Mouse (Mus musculus): ENCODE results near the gene Vwa8. TPM values are rescaled to one million over a fixed set of nuclear protein-coding genes. Genes with fewer than 3 reads are reported as not detected.
"Not testable (repeated sequence)": the region's sequence is repeated elsewhere in the genome, so short reads cannot be mapped to it uniquely, and the experiment has no call there.

The Vwa8 gene
- polyA plus RNA-seq, 1 experiment = 75.9 TPM

- peaks cover 8% of the 10 kb centered on the region for H3K4me1 ChIP-seq (ENCODE audit: control insufficient read depth, insufficient read depth, low read length)
- no peak overlapping the region for H3K27ac ChIP-seq (ENCODE audit: insufficient read depth, low read depth, low read length)
- WGBS = 78% methylated on average over 2 of the region's 2 CpGs
- H3K4me3 ChIP-seq (ENCODE audit: insufficient read depth, low read depth, low read length) = no peak overlapping the region
- no peak for TF ChIP-seq CTCF (IDR thresholded peaks at IDR 0.05; ENCODE audit: insufficient read depth, low read depth, low read length)
- no peak for TF ChIP-seq POLR2A (IDR thresholded peaks at IDR 0.05; ENCODE audit: insufficient read depth, low read depth, low read length)
These were observed 28.3 kb downstream of the Vwa8 start for GRCm38 (mm10) chr14:78877176-78877575.

GRCm38 (mm10) chr14:78878402-78879045 is 29.7 kb downstream of the Vwa8 start:
- no peak overlapping the region for H3K27ac ChIP-seq (ENCODE audit: insufficient read depth, low read depth, low read length)
- H3K4me3 ChIP-seq (ENCODE audit: insufficient read depth, low read depth, low read length) = no peak overlapping the region
- 66% methylated on average over 13 of the region's 13 CpGs for WGBS
- peaks cover 10% of the 10 kb centered on the region for H3K4me1 ChIP-seq (ENCODE audit: control insufficient read depth, insufficient read depth, low read length)
- TF ChIP-seq CTCF (IDR thresholded peaks at IDR 0.05; ENCODE audit: insufficient read depth, low read depth, low read length) (no peak), POLR2A (IDR thresholded peaks at IDR 0.05; ENCODE audit: insufficient read depth, low read depth, low read length) (no peak)

- WGBS = 97% methylated on average over 4 of the region's 4 CpGs
- TF ChIP-seq CTCF (IDR thresholded peaks at IDR 0.05; ENCODE audit: insufficient read depth, low read depth, low read length) (no peak), POLR2A (IDR thresholded peaks at IDR 0.05; ENCODE audit: insufficient read depth, low read depth, low read length) (no peak)
- Histone ChIP-seq H3K27ac (ENCODE audit: insufficient read depth, low read depth, low read length) (no peak overlapping the region), H3K4me1 (ENCODE audit: control insufficient read depth, insufficient read depth, low read length) (peaks cover 16% of the 10 kb centered on the region), H3K4me3 (ENCODE audit: insufficient read depth, low read depth, low read length) (no peak overlapping the region)
These were observed 32.0 kb downstream of the Vwa8 start for GRCm38 (mm10) chr14:78880879-78881278.

GRCm38 (mm10) chr14:78881563-78881962 is 32.7 kb downstream of the Vwa8 start:
- TF ChIP-seq POLR2A (IDR thresholded peaks at IDR 0.05; ENCODE audit: insufficient read depth, low read depth, low read length) (no peak), CTCF (IDR thresholded peaks at IDR 0.05; ENCODE audit: insufficient read depth, low read depth, low read length) (no peak)
- H3K4me3 ChIP-seq (ENCODE audit: insufficient read depth, low read depth, low read length) = no peak overlapping the region
- 78% methylated on average over 10 of the region's 10 CpGs for WGBS
- peaks cover 16% of the 10 kb centered on the region for H3K4me1 ChIP-seq (ENCODE audit: control insufficient read depth, insufficient read depth, low read length)
- H3K27ac ChIP-seq (ENCODE audit: insufficient read depth, low read depth, low read length) = 0 out of 2 replicates have a peak overlapping the region, but pooled peaks have one; percentile 21

- H3K4me3 ChIP-seq (ENCODE audit: insufficient read depth, low read depth, low read length) = no peak overlapping the region
- no peak overlapping the region for H3K27ac ChIP-seq (ENCODE audit: insufficient read depth, low read depth, low read length)
- TF ChIP-seq POLR2A (IDR thresholded peaks at IDR 0.05; ENCODE audit: insufficient read depth, low read depth, low read length) = no peak
- TF ChIP-seq CTCF (IDR thresholded peaks at IDR 0.05; ENCODE audit: insufficient read depth, low read depth, low read length) = no peak
- H3K4me1 ChIP-seq (ENCODE audit: control insufficient read depth, insufficient read depth, low read length) = peaks cover 13% of the 10 kb centered on the region
- WGBS = 88% methylated on average over 7 of the region's 7 CpGs
These were observed 37.2 kb downstream of the Vwa8 start for GRCm38 (mm10) chr14:78885915-78886534.

- Histone ChIP-seq H3K27ac (ENCODE audit: insufficient read depth, low read depth, low read length) (no peak overlapping the region), H3K4me1 (ENCODE audit: control insufficient read depth, insufficient read depth, low read length) (peaks cover 8% of the 10 kb centered on the region), H3K4me3 (ENCODE audit: insufficient read depth, low read depth, low read length) (no peak overlapping the region)
- WGBS = 77% methylated on average over 8 of the region's 8 CpGs
- TF ChIP-seq CTCF (IDR thresholded peaks at IDR 0.05; ENCODE audit: insufficient read depth, low read depth, low read length) = no peak
These were observed 37.8 kb downstream of the Vwa8 start for GRCm38 (mm10) chr14:78886566-78887234.

GRCm38 (mm10) chr14:78887494-78887893 is 38.6 kb downstream of the Vwa8 start:
- H3K27ac ChIP-seq (ENCODE audit: insufficient read depth, low read depth, low read length); H3K4me1 ChIP-seq (ENCODE audit: control insufficient read depth, insufficient read depth, low read length); H3K4me3 ChIP-seq (ENCODE audit: insufficient read depth, low read depth, low read length): not testable (repeated sequence)
- over 99% methylated on average over 18 of the region's 18 CpGs for WGBS

GRCm38 (mm10) chr14:78895496-78895895 is 46.6 kb downstream of the Vwa8 start:
- TF ChIP-seq POLR2A (IDR thresholded peaks at IDR 0.05; ENCODE audit: insufficient read depth, low read depth, low read length) = no peak
- Histone ChIP-seq H3K27ac (ENCODE audit: insufficient read depth, low read depth, low read length) (no peak overlapping the region), H3K4me3 (ENCODE audit: insufficient read depth, low read depth, low read length) (no peak overlapping the region), H3K4me1 (ENCODE audit: control insufficient read depth, insufficient read depth, low read length) (peaks cover 4% of the 10 kb centered on the region)
- WGBS = 97% methylated on average over 1 of the region's 1 CpGs

GRCm38 (mm10) chr14:78896252-78896651 is 47.4 kb downstream of the Vwa8 start:
- H3K4me3 ChIP-seq (ENCODE audit: insufficient read depth, low read depth, low read length) = no peak overlapping the region
- no peak overlapping the region for H3K27ac ChIP-seq (ENCODE audit: insufficient read depth, low read depth, low read length)
- TF ChIP-seq POLR2A (IDR thresholded peaks at IDR 0.05; ENCODE audit: insufficient read depth, low read depth, low read length) (no peak), CTCF (IDR thresholded peaks at IDR 0.05; ENCODE audit: insufficient read depth, low read depth, low read length) (no peak)
- peaks cover 5% of the 10 kb centered on the region for H3K4me1 ChIP-seq (ENCODE audit: control insufficient read depth, insufficient read depth, low read length)
- WGBS = 84% methylated on average over 5 of the region's 5 CpGs

Data from olfactory bulb, adult 2 months (tissue).